Mouse (Mus musculus): Measurements from ENCODE around the gene Nkx2-2. TPM values are rescaled to one million over a fixed set of nuclear protein-coding genes. Genes with fewer than 3 reads are reported as not detected.
"Not testable (repeated sequence)": the region's sequence is repeated elsewhere in the genome, so short reads cannot be mapped to it uniquely, and the experiment has no call there.

Nkx2-2 gene
- total RNA-seq, 2 experiments from 2014 or later, result not detected

DNA sequence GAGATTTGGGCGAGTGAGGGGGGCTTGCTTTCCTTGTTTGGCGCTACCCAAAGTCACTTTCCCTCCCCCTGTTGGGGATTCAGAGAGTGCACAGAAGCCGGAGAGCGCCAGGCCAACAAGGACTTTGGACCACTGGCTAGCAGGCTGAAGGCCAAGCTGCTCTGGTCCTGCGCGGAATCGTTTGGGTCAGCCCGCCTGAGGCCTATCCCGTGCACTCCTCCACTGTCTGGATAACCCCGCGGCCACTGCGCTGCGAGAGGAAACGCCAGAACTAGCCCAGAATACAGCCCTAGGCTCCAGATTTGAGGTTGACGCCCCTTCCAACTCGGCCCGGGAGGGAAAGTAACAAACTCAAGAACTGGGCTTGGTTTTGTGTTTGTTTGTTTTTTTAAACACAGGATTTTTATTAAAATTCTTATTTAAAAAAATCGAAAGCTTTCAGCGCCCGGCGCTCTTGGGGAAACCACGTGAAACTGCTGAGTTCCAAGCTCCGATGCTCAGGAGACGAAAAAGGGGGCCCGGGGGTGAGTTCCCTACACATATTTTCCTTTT, 11.3 kb downstream of the Nkx2-2 start:
- DNase-seq, result no peak
- intact Hi-C loops (cut with DNase I), result loop anchor here (10.0 kb wide), 1 partner anchor 348 kb away; no protein-coding TSS in a partner anchor

DNA sequence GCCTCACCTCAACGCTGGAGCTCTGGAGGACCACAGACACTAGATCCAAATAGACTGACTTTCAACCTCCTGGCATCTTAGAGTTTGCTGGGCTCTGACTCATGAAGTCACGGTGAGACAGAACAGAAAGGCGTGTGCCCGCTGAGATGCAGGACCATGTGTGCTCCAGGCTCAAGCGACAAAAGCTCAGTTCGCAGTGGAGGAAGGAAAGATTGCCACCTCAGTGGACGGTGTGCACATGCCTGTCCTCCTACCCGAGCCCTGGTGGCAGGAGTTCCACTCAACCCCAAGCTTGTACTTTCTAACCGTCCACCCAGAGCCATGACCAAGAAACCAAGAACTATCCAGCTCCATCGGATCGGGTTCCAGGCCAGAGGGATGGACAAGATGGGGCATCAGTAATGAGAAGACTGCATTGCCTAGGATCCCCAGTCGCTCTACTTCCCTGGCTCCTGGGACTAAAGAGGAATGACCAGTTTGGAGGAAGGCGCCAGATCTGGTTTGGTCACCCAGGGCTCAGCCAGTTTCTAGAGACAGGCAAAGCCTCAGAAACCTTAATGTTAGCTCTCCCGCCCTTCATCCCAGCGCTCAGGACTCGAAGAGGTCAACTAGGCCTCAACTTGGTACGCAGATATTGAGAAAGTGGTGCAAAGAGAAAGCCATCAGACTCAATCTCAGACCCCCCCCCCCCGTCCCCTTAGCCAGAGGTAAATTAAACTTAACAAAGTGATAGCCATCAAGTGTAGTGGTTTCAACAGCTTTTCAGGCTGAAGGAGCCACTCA, 11.9 kb downstream of the Nkx2-2 start:
- intact Hi-C loops (cut with DNase I), result loop anchor here (10.0 kb wide), 1 partner anchor 347 kb away; no protein-coding TSS in a partner anchor
- no peak for DNase-seq

DNA sequence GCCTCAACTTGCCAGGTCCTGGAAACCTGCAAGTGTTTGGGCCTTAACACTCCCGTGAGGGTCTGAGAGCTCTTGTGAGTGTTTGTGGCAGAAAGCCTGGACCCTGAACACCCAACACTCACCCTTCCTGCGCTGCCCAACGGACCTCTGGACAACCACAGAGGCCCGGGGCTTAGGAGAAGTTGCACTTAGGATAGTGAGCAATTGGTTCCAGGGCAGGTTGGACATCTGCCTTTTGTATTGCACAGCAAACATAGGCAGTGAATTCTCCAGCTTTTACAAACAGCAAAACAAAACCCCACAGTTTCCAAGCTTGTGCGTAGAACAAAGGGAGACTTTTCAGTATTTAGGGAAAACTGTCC, 12.8 kb downstream of the Nkx2-2 start:
- DNase-seq, result no peak
- intact Hi-C loops (cut with DNase I), result loop anchor here (10.0 kb wide), 1 partner anchor 346 kb away; no protein-coding TSS in a partner anchor

DNA sequence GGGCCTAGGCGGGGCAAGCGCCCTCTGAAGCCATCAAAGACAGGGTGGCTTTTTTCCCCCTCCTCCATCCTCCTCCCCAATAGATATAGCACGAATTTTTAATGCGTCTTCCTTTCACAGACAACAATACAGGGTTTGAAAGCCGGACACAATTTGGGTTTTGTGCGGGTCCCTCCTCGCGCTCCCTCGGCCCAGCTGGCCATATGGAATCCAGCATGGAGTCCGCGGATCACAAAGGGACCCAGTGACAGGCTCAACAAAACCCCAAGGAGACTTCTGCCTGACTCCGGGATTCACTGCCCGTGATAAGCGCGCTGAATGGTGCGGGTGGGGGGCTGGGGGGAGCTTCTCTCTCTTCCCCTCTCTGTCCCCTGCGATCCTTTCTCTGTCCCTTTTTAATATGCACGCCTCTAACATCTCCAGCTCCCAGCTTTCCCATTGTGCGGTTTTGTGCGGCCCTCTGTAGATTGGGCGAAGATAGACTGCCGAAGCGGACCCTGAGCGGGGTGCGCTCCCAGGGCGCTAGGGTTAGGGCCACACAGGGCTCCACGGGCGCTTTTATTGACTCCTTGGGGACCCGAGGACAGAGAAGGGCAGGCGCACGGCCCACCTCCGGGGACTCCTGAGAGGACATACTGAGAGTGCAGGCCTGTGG, 13.3 kb downstream of the Nkx2-2 start:
- DNase-seq, result no peak
- intact Hi-C loops (cut with DNase I), result loop anchor here (10.0 kb wide), 1 partner anchor 346 kb away; no protein-coding TSS in a partner anchor

DNA sequence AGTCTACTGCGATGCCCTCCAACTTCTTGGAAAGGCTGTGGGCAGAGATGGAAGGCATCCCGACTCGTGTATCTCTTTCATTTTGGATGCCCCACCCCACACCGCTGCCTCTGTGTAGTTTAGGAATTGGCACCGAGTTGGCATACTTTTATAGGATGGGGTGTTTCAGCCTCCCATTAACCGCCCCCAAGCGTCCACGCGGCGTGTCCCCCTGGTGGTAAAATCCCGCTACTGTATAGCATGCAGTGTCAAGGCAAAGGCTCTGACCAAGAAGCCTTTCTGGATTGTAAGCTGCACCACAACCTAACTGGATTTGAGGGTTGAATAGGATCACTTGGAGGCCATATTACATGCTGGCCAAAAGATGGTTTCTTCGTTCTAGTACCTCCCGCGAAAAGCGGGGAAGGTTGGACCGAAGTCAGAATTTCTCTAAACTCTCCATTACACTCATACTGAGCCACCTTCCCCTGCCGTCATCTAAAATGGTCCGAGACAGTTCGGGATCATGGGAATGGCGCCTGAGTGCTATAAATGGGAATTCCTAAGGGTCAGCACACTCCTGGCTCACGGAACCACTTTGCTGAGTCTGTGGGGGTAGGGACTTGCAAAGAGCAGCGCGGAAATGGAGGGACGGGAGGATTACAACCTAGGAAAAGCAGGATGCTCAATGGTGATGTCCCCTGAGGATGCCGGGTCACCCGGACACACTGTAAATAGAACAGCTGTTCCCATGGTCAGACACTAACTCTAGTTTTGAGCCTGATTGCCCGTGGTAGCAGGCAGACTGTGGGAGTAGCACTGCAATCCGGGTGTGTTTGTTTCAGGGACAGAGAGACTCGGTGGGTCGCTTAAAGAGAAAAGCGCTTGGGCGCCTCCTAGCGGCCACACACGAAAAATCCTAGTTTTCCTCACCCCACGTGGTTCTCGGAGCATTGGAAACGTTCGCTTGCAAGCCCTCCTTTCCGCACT, 15.7 kb downstream of the Nkx2-2 start:
- intact Hi-C loops (cut with DNase I), result loop anchor here (1.0 to 10.0 kb wide), 3 partner anchors 91 to 714 kb away; partner anchors contain the start of gene Nkx2-4
- peak; percentile 54 to 76 for DNase-seq

DNA sequence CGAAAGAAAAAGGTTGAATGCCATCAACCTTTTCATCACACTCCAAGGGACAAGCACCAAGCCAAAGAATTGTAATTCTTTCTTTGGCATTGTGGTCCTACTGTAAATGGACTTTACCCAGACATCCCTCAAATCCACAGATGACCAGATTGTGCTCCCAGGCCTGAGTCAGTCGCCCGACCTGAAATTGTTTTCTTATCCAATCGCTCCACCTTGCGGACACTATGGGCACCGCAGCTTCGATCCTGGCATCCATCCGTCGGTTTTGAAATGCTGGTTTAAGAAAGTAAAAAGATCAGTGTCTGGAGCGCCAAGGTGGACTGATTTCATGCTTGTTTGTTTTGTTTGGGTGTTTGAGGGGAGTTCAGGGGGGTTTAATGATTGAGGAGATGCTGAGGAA, 16.4 kb downstream of the Nkx2-2 start:
- intact Hi-C loops (cut with DNase I), result loop anchor here (1.0 to 10.0 kb wide), 4 partner anchors 90 to 713 kb away; partner anchors contain the start of gene Nkx2-4
- DNase-seq, result peak; percentile 79 to 88

DNA sequence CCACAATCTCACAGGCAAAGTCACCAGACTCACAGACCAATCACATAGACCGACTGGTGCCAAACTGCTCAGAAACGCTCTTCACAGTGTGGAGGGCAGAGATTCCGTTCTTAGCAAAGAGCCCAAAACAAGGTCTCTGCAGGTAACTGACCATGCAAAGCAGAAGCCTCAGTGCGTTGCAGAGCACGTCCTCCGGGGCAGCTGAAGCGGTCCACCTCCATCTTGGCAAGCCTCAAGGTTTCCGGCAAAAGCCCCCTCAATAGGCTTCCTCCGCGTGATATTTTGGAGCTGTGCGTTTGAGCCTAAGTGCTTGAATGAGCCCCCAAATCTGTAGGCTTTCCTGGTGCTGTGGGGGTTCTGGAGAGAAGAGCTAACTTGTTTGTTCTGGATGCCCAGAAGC, 18.7 kb downstream of the Nkx2-2 start:
- intact Hi-C loops (cut with DNase I), result loop anchor here (5.0 to 10.0 kb wide), 2 partner anchors 88 to 710 kb away; partner anchors contain the start of gene Nkx2-4
- no peak for DNase-seq

DNA sequence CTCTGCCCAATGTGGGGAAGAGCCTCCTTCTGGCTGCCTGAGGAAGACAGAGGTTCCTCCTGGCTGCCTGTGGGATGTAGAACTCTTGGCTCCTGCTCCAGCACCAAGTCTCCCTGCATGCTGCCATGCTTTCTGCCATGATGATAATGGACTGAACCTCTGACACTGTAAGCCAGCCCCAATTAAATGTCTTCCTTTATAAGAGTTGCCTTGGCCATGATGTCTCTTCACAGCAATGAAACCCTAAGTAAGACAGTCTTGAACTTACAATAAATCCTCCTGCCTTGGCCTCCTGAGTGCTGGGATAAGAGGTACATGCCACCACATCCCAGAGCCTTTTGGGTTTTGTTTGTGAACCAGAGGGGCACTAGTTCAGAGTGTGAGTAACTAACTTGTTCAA, 20.3 kb downstream of the Nkx2-2 start:
- DNase-seq, result no peak
- intact Hi-C loops (cut with DNase I), result loop anchor here (10.0 kb wide), 1 partner anchor 709 kb away; no protein-coding TSS in a partner anchor

DNA sequence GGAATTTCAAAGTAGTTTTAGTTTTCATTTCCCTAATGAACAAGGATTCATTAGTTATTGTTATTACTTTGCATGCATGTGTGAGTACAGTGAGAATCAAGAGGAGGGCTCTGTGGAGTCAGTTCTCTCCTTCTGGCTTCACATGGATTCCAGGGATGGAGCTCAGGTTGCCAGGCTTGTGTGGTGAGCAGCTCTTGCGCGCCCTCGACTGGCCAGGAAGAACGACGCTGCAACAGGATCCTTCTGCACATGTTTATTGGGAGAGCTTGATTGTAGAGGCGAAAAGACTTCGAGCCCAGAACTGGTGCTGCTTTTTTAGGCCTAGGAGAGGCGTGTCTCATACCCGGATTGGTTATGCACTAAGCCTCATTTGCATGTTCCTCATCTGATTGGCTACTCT, 23.5 kb downstream of the Nkx2-2 start:
- DNase-seq, result not testable (repeated sequence)
- intact Hi-C loops (cut with DNase I), result loop anchor here (10.0 kb wide), 1 partner anchor 706 kb away; no protein-coding TSS in a partner anchor

DNA sequence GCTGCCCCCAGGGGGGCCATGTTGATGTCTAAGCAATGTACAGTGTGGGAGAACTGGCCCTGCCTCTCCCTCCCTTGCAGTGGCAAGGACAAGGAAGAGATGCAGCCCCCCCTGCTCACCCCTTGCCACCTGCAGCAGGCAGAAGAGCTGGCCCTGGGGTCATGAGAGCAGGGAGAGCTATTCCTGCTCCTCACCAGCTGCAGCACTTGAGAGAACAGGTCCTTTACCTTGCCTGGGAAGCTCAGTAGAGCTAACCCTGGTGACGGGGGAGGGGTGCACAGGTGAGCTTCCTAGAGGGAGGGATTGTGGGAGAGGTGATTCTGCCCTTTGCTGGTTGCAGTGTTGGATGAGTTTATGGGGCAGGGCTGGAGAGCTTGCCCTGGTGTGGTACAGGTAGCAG, 28.2 kb downstream of the Nkx2-2 start:
- intact Hi-C loops (cut with DNase I), result no loop called here
- DNase-seq, result no peak

DNA sequence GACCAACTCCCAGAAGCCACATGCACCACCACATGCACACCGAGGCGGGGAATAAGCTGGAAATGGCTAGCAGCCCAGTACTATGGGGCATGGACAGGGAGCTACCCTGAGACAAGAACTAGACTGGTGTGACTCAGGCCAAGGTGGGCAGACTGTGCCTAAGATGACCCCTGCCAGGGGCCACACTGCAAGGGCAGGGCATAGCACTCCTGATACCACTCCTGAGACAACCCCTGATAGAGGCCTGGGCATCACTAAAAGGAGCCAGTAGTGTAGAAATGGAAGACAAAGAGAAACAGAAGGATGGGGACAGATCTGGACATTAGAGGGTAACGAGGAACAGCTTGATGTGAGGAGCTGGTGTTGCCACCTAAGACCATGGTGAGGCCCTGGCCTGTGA, 28.7 kb downstream of the Nkx2-2 start:
- no peak for DNase-seq
- intact Hi-C loops (cut with DNase I), result no loop called here

DNA sequence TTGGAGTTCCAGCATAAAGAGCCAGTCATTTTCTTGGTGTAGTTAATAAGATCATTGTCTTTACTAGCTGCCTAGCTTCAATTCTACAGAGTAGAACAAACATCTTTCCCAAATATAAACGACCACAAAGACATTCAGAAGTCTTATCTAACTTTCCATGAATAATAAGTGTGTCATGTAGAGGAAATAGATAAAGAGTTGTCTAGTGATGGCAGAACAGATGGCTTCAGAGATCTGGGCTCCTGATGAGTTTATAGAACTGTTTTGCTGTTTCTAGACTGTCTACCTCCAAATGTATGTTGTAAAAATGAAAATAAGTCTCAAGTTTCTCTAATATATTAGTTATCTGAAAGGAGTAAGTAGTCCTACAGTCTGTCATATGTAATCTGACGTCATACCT, 41.5 kb downstream of the Nkx2-2 start:
- intact Hi-C loops (cut with DNase I), result no loop called here
- no peak for DNase-seq

Other genes starting within 250 kb of the Nkx2-2 start
- 10 to 100 TPM; 23.6 to 28.0 TPM for gene Xrn2, start 181.2 kb downstream of the Nkx2-2 start, total RNA-seq (2021)
- not detected for gene Nkx2-4, start 108.8 kb downstream of the Nkx2-2 start, total RNA-seq (2021)
- 1 to 10 TPM in 1 of 2 experiments, not detected in 1; 1.1 TPM for gene Pax1, start 167.7 kb upstream of the Nkx2-2 start, total RNA-seq (2021)